Mouse (Mus musculus): ENCODE results near the gene Eif6.
"Not testable (repeated sequence)": the region's sequence is repeated elsewhere in the genome, so short reads cannot be mapped to it uniquely, and the experiment has no call there.

Eif6 gene

DNA sequence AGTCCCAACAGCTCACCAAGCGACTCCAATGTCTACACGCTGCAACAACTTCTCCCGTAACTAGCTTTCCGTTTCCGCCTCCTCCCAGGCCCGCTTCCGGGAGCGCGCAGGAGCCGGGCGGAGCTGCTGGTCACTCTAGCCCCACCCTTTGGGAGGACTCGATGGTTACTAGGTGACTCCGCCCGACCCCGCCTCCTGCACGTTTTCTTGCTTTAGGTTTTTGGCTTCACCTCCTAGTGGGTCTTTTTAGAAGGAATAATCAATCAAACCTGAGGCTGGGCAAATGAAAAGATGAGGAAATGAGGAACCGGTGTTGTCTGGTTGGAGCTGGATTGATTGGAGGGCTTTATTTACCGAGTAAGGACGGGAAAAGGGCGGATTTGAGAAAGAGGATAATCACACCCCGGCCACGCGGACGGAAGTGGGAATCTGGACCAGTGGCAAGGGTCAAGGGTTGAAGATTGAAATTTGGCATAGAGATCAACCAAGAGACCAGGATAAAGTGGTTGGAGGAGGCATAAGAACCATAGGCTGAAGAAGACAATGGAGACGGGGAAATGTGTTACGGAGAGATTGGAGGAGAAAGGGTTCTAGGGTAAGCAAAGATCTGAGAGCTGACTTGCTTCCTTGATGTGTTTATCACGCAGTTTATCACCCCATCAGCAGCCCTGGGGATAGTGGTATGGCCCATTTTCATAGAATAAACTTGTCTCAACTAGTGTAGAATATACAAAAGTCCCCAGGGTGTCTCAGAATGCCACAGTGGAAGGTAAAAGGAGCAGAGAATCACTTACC is at the start of gene Eif6:
Eif6 (minus strand) TSS at position 296 of the 795 bp plus-strand sequence.
- DNase-seq (ENCODE audit: low spot score) = peak; percentile 77

DNA sequence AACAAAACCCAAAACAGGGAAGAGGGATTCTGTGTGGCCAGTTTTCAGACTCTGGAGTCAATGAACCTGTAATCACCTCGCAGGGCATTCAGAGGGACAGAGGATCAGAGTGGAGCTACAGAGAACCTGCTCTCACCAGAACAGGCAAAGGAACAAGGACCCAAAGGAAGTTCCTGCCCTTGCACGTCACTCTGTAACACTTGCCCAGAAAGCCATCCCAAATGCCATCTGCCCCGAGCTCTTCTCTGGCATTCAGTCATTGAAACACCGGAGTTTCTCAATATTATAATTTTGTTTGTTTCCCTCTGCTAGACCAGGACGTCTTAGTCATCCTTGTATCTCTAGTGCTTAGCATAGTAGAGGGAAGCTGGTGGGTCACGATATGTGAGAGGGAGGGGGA is 46.9 kb upstream of the Eif6 start:
- no peak for DNase-seq (ENCODE audit: low spot score)

DNA sequence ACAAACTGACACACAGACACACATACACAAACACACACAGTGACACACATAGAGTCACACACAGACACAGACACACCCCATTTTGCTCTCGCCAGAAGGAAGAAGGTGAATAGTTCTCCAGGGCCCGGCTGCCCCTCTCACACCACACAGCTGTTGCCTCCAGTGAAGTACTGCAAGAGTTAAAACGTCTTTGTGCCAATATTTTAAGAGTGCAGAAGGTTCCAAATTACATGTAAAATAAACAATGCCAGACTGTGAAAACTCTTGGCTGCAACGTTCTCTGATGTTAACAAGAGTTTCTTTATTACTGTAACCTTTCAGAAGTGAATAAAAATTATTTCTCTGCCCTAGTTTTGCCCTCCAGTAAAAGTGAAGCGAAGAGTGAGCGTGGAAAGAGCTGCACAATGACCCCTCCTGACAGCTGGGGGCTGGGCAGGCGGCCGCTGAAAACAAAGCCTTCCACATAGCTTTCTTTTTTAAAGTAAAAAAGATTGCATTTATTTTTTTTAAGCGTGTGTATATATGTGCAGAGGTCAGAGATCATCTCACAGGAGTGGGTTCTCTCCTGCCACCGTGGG is 46.3 kb upstream of the Eif6 start:
- DNase-seq (ENCODE audit: low spot score) = no peak

DNA sequence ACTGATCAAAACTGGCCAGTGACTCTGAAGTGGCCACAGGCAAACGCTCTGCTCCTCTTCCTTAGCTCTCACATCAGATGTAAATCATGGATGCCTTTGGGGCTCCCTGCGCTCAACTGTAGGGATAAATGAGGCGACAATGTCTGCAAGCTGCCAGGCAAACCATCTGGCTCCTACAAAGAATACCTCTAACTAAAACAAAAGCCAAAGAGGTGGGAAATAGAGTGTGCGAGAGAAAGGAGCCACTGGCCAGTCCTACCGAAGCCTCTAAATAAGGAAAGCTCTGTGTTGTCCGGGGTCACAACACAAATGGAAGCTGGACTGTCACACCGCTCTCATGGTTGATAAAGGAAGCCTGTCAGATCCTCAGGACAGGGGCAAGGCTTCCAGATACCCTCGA is 45.8 kb upstream of the Eif6 start:
- DNase-seq (ENCODE audit: low spot score) = no peak

DNA sequence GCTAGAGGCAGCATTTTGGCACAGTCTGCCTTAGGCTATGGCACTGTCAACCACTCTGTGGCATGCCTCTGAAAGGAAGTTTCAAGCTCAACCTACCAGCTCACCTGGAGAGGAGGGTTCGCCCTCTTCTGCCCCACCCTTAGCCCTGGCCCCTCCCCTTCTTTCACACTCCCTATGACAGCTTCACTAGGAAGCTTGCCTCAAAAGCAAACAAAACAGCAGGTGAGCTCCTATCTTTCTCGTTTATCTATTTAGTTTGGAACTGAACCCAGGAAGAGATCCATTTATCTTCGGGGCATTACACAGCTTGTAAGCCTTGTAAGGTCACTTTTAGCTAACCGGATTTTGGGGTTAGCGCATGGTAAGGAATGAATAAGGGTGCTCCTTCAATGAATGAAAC is 43.0 kb upstream of the Eif6 start:
- DNase-seq (ENCODE audit: low spot score) = no peak

DNA sequence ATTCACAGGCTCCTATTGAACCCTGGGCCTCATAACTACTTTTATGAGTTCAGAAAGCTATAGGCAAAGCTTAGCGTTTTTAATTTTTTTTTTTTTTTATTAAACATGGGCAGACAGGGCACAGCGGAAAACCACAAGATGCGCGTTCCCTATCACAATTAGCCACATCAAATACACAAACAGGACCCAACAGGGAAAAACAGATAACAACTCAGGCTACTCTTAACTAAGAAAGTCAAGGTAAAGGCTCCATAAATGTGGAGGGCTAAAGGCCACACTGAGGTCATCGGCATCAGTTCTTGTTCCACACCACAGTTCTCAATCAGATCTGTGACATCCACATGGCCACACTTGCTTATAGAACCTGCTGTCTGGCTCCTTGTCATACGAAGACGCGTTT is 41.6 kb upstream of the Eif6 start:
- no peak for DNase-seq (ENCODE audit: low spot score)

DNA sequence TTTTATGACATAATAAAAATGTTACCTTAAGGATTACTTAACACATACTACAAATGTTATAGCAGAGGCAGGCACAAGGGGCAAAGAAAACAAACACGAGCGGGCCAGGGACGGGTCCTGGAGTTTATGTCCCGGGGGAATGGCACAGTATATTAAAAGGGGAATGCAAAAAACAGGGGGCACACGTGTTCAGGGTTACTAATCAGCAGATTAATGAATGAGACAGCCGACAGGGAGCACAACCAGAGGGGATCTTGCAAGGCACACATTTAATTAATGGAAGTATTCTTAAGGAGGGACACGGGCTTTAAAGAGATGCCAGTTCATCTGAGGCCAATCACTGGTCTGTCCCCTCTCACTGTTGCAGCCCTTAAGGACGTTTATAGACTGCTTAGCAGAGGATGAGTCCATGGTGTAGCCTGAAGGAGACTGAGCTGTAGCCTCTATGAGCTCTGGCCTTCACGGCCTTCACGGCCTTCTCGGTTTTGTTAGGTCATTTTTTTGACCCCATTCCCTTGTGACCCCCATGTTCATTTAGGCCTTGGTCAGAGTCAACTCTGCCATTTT is 36.7 kb upstream of the Eif6 start:
- no peak for DNase-seq (ENCODE audit: low spot score)

DNA sequence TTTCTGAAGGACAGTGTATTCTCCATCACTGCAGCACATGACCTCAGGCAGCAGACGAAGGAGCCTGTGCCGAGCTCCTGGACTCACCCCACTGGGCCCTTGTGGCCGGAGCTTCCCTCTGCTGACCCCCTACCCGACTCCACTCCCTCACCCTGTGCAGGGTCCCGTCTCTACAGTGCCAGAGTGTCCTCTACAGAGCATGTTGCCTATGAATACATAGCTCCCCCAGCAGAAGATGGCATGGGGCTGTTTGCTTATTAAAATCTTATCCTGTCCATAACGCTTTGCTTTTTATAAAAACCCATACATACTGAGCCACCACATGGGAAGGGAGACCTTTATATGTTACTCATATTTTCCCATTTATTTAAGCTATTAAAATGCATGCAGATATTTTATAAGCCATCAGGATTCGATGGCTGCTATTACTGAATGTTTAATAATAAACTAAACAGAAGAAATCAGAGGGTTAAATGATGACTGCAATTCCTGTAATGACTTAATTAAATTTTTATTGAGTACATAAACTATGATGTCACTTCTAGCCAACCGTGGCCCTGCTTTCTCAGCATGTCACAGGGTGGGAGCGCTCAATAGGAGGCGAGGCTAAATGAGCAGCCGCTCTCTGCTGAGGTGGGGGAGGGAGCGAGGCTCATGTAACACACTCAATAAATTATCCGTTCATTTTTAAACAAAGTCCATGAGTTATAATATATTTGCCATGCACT is 36.0 kb upstream of the Eif6 start:
- no peak for DNase-seq (ENCODE audit: low spot score)

DNA sequence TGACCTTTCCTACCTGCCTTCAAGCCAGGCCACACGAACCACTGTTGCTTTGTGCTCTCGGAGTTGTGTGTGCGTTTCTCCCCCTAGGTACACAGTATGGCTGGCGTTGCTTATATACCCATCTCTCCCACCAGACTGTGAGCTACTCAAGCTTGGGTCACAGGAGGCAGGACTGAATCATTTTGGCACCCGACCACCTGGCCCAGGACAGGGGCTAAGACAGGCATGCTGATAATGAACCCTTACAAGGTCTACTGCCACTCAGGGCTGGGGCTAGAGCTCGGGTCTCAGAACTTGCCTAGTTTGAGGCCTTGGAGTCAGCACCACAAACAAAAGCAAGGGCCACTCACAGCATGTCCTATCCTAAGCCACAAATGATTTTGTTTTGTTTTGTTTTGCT is 34.9 kb upstream of the Eif6 start:
- no peak for DNase-seq (ENCODE audit: low spot score)

DNA sequence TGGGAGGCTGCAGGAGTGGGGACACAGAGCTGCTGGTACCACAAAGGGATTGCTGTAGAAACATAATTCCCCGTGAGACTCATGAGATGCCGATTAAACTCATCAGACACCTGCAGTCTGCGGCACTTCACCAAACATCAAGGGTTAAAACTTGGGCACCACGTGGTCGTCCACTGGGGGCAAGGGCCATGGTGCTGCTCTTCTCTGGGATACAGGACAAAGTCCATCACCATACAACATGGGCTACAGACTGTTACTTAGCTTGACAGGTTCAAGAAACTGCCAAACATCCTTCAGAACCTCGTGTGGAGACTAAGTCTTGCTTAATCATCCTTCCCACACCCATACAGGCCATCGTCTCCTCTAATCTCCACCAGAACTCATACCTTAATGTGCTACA is 33.4 kb upstream of the Eif6 start:
- no peak for DNase-seq (ENCODE audit: low spot score)

DNA sequence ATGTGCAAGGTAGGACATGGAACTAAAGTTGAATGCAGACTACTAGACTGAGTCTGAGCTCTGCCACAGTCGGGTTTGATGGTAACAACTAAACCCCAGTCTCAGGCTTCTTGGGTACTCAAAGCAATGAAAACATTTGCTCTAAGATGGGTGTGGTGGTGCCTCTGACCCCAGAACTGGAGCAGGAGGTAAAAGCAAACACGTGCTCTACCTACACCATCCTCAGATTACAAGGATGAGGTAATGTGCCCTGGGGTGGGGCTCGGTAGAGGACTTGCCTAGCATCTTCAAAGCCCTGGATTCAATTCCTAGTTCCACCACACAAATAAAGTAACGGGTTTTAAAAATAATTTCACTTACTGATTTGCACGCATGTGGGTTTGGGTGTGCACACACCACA is 25.8 kb upstream of the Eif6 start:
- no peak for DNase-seq (ENCODE audit: low spot score)

DNA sequence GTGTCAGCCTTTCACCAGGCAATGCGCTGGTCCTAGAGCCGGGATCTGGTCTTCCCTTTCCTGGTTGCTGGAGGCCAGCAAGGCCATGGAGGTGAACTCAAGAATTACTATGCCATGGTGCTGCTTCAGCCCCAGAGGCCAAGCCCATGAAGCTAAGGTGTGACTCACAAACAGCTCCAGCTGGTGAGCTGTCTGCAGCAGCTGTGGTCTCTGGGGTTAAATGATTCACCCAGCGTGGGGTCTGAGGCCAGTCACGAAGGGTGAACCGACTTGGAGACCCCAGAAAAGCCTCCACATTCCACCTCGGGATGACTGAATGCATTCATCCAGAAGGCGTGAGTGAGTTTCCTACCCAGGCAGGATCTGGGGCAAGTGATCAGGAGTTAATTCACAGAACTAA is 23.4 kb upstream of the Eif6 start:
- DNase-seq (ENCODE audit: low spot score) = no peak

DNA sequence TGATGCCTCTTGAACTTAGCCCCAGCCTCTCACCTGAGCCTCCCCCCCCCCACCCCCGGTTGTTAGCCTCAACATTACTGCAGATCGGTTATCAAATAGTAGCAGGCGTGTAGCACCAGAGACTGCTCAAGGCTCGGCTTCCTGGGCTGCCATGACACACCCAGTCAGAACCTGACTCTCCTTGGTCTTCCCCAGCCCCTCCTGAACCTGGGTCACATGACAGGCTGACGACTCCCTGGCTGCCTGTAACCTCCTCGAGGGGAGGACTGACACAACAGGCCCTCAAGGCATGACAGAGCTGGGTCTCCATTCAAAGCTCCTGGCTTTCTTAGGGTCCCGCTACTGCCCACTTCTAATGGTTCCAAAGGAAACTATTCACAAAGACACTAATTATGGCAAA is 22.7 kb upstream of the Eif6 start:
- DNase-seq (ENCODE audit: low spot score) = no peak

DNA sequence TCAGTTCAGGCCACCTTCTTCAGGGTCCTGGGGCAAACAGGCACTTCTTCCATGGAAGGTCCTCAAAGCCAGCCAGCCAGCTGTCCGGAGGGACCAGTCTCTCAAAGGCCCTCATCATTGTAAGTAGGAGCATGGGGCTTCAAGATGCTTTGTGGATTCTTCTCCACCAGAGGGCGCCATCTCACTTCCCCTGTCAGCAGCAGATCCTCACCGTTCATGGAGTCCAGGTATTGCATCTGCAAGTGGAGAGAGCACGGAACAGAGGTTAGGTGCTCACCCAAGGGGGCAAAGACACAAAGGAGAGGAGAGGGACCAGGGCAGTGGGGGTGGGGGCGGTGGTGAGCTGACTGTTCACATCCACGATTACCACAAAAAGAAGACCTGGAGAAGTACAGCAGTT is 21.6 kb upstream of the Eif6 start:
- peak; percentile 83 for DNase-seq (ENCODE audit: low spot score)

DNA sequence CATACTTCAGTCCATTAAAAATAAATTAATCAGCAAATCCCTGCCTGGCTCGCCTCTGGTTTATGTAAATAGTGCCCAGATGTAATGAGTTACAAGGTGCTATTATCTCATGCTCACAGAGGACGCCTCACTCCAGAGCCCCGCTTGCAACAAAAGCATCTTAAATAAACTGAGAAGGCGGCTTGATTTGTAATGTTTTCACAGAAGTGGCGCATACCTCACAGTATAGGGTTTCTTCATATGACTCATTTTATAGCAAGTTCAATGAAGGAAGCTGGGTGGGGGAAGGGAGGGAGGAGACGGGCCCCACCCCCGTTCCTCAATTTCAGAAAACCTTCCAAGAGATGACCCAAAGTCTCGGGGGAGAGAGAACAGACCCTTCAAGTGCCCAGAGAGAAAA is 20.2 kb upstream of the Eif6 start:
- DNase-seq (ENCODE audit: low spot score) = no peak

DNA sequence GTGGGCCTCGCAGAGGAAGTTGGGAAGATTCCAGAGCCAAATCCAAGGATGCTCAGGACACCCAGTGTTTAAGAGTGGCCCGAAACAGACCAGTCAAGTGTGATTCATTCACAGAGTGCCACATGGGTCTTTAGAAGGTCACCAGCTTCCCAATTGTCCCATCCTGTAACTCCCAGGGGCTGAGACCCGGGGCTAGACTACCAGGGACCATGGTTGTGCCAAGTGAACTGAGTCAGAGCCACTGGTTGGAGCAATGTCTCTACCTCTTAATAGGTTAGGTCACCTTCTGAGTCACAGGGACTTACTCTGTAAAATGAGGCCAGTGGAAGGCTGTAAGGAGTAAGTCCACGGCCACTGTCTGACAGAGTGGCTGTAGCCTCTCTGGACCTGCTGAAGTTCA is 12.2 kb upstream of the Eif6 start:
- no peak for DNase-seq (ENCODE audit: low spot score)

DNA sequence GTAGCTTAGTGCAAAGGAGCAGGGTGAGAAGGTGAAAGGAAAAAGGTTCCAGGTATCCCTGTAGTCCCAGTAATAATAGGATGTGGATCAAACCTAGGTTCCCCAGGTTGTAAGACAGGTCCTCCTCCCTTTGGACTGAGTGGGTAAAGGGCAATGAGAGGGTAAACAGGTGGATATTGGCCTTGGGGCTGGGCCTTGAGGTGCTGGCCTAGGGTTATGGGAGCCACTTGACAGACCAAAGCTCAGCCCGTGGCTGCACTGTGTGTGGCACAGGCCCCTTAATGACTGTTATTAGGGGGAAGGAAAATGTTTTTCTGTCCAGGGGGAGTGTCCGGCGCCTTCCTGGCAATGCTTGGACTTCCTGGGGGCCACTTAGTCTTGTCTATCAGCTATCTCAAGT is 11.2 kb upstream of the Eif6 start:
- DNase-seq (ENCODE audit: low spot score) = no peak

DNA sequence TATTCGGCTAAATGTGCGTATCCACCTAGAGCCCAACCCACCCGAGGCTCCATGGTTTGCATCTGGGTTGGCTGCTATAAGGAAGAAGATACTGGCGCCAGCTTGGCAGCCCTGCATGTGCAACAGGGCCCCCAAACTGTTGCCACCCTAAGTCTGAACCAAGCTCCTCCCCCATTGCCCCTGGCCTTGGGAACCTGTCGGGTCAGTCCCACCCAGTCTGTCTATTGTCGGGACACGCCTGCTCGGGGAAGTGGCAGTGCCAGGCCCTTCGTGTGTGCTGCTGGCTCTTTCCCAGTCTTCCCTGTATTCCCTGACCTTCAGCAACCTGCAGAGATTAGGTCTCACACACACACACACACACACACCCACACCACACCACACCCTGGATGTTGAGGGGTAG is 8.0 kb upstream of the Eif6 start, which contains the start of gene Fam83c:
Fam83c (minus strand) TSS at position 123 of the 400 bp plus-strand sequence.
- DNase-seq (ENCODE audit: low spot score) = no peak

DNA sequence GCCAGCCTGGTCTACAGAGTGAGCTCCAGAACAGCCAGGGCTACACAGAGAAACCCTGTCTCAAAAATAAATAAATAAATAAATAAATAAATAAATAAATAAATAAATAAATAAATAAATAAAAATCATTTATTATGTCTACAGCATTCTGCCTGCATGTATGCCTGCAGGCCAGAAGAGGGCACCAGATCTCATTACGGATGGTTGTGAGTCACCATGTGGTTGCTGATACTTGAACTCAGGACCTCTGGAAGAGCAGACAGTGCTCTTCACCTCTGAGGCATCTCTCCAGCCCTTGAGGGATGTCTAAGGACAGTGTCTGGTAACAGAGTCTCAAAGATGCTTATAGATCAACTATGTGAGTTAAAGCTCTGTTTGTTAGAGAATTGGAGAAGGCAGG is 5.4 kb upstream of the Eif6 start:
- not testable (repeated sequence) for DNase-seq (ENCODE audit: low spot score)

DNA sequence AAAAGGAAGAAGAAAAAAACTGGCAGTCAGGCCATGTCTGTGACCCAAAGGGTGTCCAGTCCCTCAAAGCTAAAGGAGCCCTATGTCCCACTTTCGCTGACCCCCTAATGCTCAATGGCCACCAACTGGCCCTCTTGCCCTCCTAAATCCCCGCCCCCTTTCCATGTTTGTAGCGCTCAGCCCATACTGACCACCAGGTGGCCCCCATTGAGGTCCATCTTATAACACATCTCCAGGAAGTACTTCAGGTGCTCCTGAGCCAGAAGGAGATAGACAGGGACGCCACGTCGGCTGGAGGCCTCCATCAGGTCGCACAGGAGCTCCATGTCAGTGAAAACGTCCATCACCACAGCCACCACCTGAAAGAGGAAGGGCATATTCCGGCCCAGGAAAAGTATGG is 4.6 kb upstream of the Eif6 start:
- DNase-seq (ENCODE audit: low spot score) = no peak

DNA sequence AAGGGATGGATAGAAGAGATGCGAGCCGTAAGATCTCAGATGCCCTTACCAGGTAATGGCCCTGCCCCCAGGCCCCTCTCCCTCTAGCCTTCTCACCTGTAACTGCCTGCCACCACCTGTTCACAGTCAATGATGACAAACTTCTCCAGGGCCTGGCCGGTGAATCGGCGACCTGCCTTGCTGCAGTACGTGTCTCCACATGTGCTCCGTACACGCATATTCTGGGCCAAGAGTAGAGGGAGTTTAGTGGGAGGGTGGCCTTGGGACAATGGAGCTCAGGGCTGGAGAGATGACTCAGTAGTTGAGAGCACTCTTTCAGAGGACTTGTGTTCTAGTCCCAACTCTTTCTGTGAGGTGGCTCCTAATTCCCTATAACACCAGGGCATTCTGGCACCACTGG is 4.1 kb upstream of the Eif6 start:
- no peak for DNase-seq (ENCODE audit: low spot score)

DNA sequence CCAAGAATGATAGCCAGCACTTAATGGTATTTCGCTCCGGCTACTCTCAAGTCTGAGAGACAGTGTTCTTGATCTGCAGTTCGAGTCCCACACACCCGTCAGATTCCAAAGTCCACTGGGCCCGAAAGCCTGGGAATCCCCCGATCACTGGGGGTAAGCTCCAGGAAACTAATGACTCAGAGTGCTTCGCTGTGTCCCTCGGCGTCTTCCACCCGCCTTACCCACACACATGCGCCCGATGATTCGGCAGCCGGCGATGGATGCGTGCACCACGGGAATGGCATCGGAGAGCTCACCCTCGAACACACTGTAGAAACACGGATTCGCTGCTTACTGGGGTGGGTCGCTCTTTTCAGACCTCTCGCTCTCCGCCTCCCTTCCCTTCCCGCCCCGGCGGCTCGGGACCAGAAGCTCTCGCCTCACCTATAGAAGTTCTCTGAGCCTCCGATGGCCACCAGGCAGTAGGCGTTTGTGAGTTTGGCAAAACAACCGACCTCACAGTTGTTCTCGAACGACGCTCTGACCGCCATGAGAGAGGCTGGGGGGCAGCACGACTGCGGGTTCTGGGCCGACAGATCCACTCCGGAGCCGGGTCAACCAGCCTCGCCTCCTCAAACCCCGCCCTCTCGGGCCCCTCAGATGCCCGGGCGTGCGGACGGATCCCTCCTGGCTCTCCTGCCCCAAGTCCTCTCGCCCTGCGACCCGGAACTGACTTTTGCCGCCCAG is 658 bp downstream of the Eif6 start:
- DNase-seq (ENCODE audit: low spot score) = peak; percentile 31
